Mouse (Mus musculus): ENCODE data around the gene Grid1. TPM values are rescaled to one million over a fixed set of nuclear protein-coding genes. Genes with fewer than 3 reads are reported as not detected.

Gene Grid1
- polyA plus RNA-seq, 1 experiment from 2014 or later: 0.07 TPM

- H3K27ac ChIP-seq: no peak overlapping the region
- DNase-seq: no peak
- no peak for ATAC-seq (ENCODE audit: low read depth)
- H3K4me2 ChIP-seq: no peak overlapping the region
- H3K9ac ChIP-seq: no peak overlapping the region
- H3K27me3 ChIP-seq: no peaks in the 10 kb centered on the region
- no peak overlapping the region for H3K4me3 ChIP-seq (replicated peaks)
- no peaks in the 10 kb centered on the region for H3K9me3 ChIP-seq (replicated peaks)
- H3K36me3 ChIP-seq: no peaks in the 10 kb centered on the region
- no peaks in the 10 kb centered on the region for H3K4me1 ChIP-seq (replicated peaks)
- 54% methylated on average over 2 of the region's 2 CpGs for WGBS (ENCODE audit: insufficient replicate concordance)
Measured at GRCm38 (mm10) chr14:35030271-35030670, 210.4 kb downstream of the Grid1 start.

- Histone ChIP-seq H3K9me3 (replicated peaks) (no peaks in the 10 kb centered on the region), H3K9ac (no peak overlapping the region), H3K4me3 (replicated peaks) (no peak overlapping the region), H3K4me1 (replicated peaks) (no peaks in the 10 kb centered on the region), H3K4me2 (no peak overlapping the region), H3K36me3 (no peaks in the 10 kb centered on the region), H3K27me3 (no peaks in the 10 kb centered on the region), H3K27ac (no peak overlapping the region)
- DNase-seq (no peak), ATAC-seq (ENCODE audit: low read depth) (no peak)
- WGBS (ENCODE audit: insufficient replicate concordance): 67% methylated on average over 1 of the region's 1 CpGs
Measured at GRCm38 (mm10) chr14:35032283-35032682, 212.4 kb downstream of the Grid1 start.

- Histone ChIP-seq H3K9ac (no peak overlapping the region), H3K36me3 (no peaks in the 10 kb centered on the region), H3K27ac (no peak overlapping the region), H3K4me2 (no peak overlapping the region), H3K4me3 (replicated peaks) (no peak overlapping the region), H3K27me3 (no peaks in the 10 kb centered on the region), H3K4me1 (replicated peaks) (no peaks in the 10 kb centered on the region), H3K9me3 (replicated peaks) (no peaks in the 10 kb centered on the region)
- no peak for ATAC-seq (ENCODE audit: low read depth)
- no peak for DNase-seq
- 47% methylated on average over 5 of the region's 5 CpGs for WGBS (ENCODE audit: insufficient replicate concordance)
Measured at GRCm38 (mm10) chr14:35044268-35044667, 224.4 kb downstream of the Grid1 start.

GRCm38 (mm10) chr14:35044918-35045698, 225.2 kb downstream of the Grid1 start:
- Histone ChIP-seq H3K27me3 (no peaks in the 10 kb centered on the region), H3K36me3 (no peaks in the 10 kb centered on the region), H3K9me3 (replicated peaks) (no peaks in the 10 kb centered on the region), H3K4me1 (replicated peaks) (no peaks in the 10 kb centered on the region), H3K4me3 (replicated peaks) (no peak overlapping the region), H3K9ac (no peak overlapping the region), H3K27ac (no peak overlapping the region), H3K4me2 (no peak overlapping the region)
- ATAC-seq (ENCODE audit: low read depth) (no peak), DNase-seq (no peak)
- 70% methylated on average over 10 of the region's 10 CpGs for WGBS (ENCODE audit: insufficient replicate concordance)

GRCm38 (mm10) chr14:35049231-35049630, 229.3 kb downstream of the Grid1 start:
- WGBS (ENCODE audit: insufficient replicate concordance): 64% methylated on average over 8 of the region's 8 CpGs
- Histone ChIP-seq H3K36me3 (no peaks in the 10 kb centered on the region), H3K9ac (no peak overlapping the region), H3K27ac (no peak overlapping the region), H3K4me1 (replicated peaks) (no peaks in the 10 kb centered on the region), H3K27me3 (no peaks in the 10 kb centered on the region), H3K4me2 (no peak overlapping the region), H3K9me3 (replicated peaks) (no peaks in the 10 kb centered on the region), H3K4me3 (replicated peaks) (no peak overlapping the region)
- no peak for DNase-seq
- ATAC-seq (ENCODE audit: low read depth): no peak

GRCm38 (mm10) chr14:35054139-35054538, 234.2 kb downstream of the Grid1 start:
- Histone ChIP-seq H3K27ac (no peak overlapping the region), H3K36me3 (no peaks in the 10 kb centered on the region), H3K4me2 (no peak overlapping the region), H3K4me1 (replicated peaks) (no peaks in the 10 kb centered on the region), H3K4me3 (replicated peaks) (no peak overlapping the region), H3K9ac (no peak overlapping the region), H3K9me3 (replicated peaks) (no peaks in the 10 kb centered on the region), H3K27me3 (no peaks in the 10 kb centered on the region)
- DNase-seq (no peak), ATAC-seq (ENCODE audit: low read depth) (no peak)
- 61% methylated on average over 3 of the region's 3 CpGs for WGBS (ENCODE audit: insufficient replicate concordance)

- Histone ChIP-seq H3K4me1 (replicated peaks) (no peaks in the 10 kb centered on the region), H3K27me3 (no peaks in the 10 kb centered on the region), H3K36me3 (no peaks in the 10 kb centered on the region), H3K27ac (no peak overlapping the region), H3K9me3 (replicated peaks) (no peaks in the 10 kb centered on the region), H3K4me3 (replicated peaks) (no peak overlapping the region), H3K4me2 (no peak overlapping the region), H3K9ac (no peak overlapping the region)
- 53% methylated on average over 6 of the region's 6 CpGs for WGBS (ENCODE audit: insufficient replicate concordance)
- DNase-seq: no peak
- ATAC-seq (ENCODE audit: low read depth): no peak
Measured at GRCm38 (mm10) chr14:35074636-35075035, 254.7 kb downstream of the Grid1 start.

GRCm38 (mm10) chr14:35079954-35080353, 260.0 kb downstream of the Grid1 start:
- H3K9me3 ChIP-seq (replicated peaks): no peaks in the 10 kb centered on the region
- 52% methylated on average over 1 of the region's 1 CpGs for WGBS (ENCODE audit: insufficient replicate concordance)
- ATAC-seq (ENCODE audit: low read depth): no peak

GRCm38 (mm10) chr14:35092646-35093045, 272.7 kb downstream of the Grid1 start:
- 71% methylated on average over 4 of the region's 4 CpGs for WGBS (ENCODE audit: insufficient replicate concordance)
- Histone ChIP-seq H3K4me1 (replicated peaks) (no peaks in the 10 kb centered on the region), H3K36me3 (no peaks in the 10 kb centered on the region), H3K27ac (no peak overlapping the region), H3K4me2 (no peak overlapping the region), H3K9me3 (replicated peaks) (no peaks in the 10 kb centered on the region), H3K9ac (no peak overlapping the region), H3K4me3 (replicated peaks) (no peak overlapping the region), H3K27me3 (no peaks in the 10 kb centered on the region)
- ATAC-seq (ENCODE audit: low read depth): no peak
- no peak for DNase-seq

More at GRCm38 (mm10) chr14:35079954-35080353, 260.0 kb downstream of the Grid1 start:
- no peak overlapping the region for H3K4me2 ChIP-seq
- no peaks in the 10 kb centered on the region for H3K36me3 ChIP-seq
- H3K4me3 ChIP-seq (replicated peaks): no peak overlapping the region
- no peak for DNase-seq
- no peak overlapping the region for H3K9ac ChIP-seq
- H3K4me1 ChIP-seq (replicated peaks): no peaks in the 10 kb centered on the region
- no peak overlapping the region for H3K27ac ChIP-seq
- no peaks in the 10 kb centered on the region for H3K27me3 ChIP-seq

GRCm38 (mm10) chr14:35093561-35094186, 273.8 kb downstream of the Grid1 start:
- Histone ChIP-seq H3K9me3 (replicated peaks) (no peaks in the 10 kb centered on the region), H3K9ac (no peak overlapping the region), H3K4me2 (no peak overlapping the region), H3K27ac (no peak overlapping the region), H3K4me1 (replicated peaks) (no peaks in the 10 kb centered on the region), H3K4me3 (replicated peaks) (no peak overlapping the region), H3K27me3 (no peaks in the 10 kb centered on the region), H3K36me3 (no peaks in the 10 kb centered on the region)
- DNase-seq (no peak), ATAC-seq (ENCODE audit: low read depth) (no peak)
- 62% methylated on average over 6 of the region's 6 CpGs for WGBS (ENCODE audit: insufficient replicate concordance)

- H3K4me2 ChIP-seq: no peak overlapping the region
- H3K9ac ChIP-seq: no peak overlapping the region
- H3K36me3 ChIP-seq: no peaks in the 10 kb centered on the region
- no peaks in the 10 kb centered on the region for H3K9me3 ChIP-seq (replicated peaks)
- DNase-seq (no peak), ATAC-seq (ENCODE audit: low read depth) (no peak)
- no peak overlapping the region for H3K4me3 ChIP-seq (replicated peaks)
- 34% methylated on average over 9 of the region's 9 CpGs for WGBS (ENCODE audit: insufficient replicate concordance)
- no peaks in the 10 kb centered on the region for H3K4me1 ChIP-seq (replicated peaks)
- H3K27me3 ChIP-seq: no peaks in the 10 kb centered on the region
- no peak overlapping the region for H3K27ac ChIP-seq
Measured at GRCm38 (mm10) chr14:35095506-35096059, 275.7 kb downstream of the Grid1 start.
